Mouse (Mus musculus) frontal cortex, postnatal 10 days (tissue): ENCODE measurements around the gene Ccdc85b.
A peak's percentile ranks its signal among the peaks of the same experiment; 100 is the strongest.

Experiments
- DNase-seq, 2 experiments: peaks; one replicate each; pipeline ENCODE4 v3.0.0; 2022; ENCODE audit warnings: low spot score in 2 of 2, mixed read lengths in 1 of 2

The Ccdc85b gene

GRCm38 (mm10) chr19:5456241-5456921 is 1.3 kb downstream of the Ccdc85b start:
- DNase-seq: no peak

- DNase-seq: no peak
Observed at GRCm38 (mm10) chr19:5455568-5455967, 2.1 kb downstream of the Ccdc85b start.

GRCm38 (mm10) chr19:5455037-5455436 is 2.7 kb downstream of the Ccdc85b start:
- no peak for DNase-seq

- DNase-seq: no peak
Observed at GRCm38 (mm10) chr19:5451766-5452165, 5.9 kb downstream of the Ccdc85b start.

GRCm38 (mm10) chr19:5449673-5450072 is 8.0 kb downstream of the Ccdc85b start:
- no peak for DNase-seq

- DNase-seq: no peak
Observed at GRCm38 (mm10) chr19:5448354-5449150, 9.1 kb downstream of the Ccdc85b start.

- DNase-seq: peak in 1 of 2 experiments; percentile 63
Observed at GRCm38 (mm10) chr19:5447515-5448353, 10.0 kb downstream of the Ccdc85b start, which contains the start of gene Fosl1. Gene Fosl1 (plus strand): TSS chr19:5447547.

- DNase-seq: no peak
Observed at GRCm38 (mm10) chr19:5445747-5446146, 11.9 kb downstream of the Ccdc85b start.

- no peak for DNase-seq
Observed at GRCm38 (mm10) chr19:5444954-5445353, 12.7 kb downstream of the Ccdc85b start.

GRCm38 (mm10) chr19:5444371-5444908 is 13.3 kb downstream of the Ccdc85b start:
- DNase-seq: no peak

GRCm38 (mm10) chr19:5433951-5434350 is 23.7 kb downstream of the Ccdc85b start:
- DNase-seq: no peak

- no peak for DNase-seq
Observed at GRCm38 (mm10) chr19:5432992-5433852, 24.5 kb downstream of the Ccdc85b start.

GRCm38 (mm10) chr19:5431911-5432464 is 25.7 kb downstream of the Ccdc85b start:
- DNase-seq: no peak

- no peak for DNase-seq
Observed at GRCm38 (mm10) chr19:5430408-5430807, 27.3 kb downstream of the Ccdc85b start.

GRCm38 (mm10) chr19:5429806-5430205 is 27.9 kb downstream of the Ccdc85b start:
- no peak for DNase-seq

GRCm38 (mm10) chr19:5429219-5429618 is 28.5 kb downstream of the Ccdc85b start:
- no peak for DNase-seq

GRCm38 (mm10) chr19:5428083-5428482 is 29.6 kb downstream of the Ccdc85b start:
- DNase-seq: no peak

GRCm38 (mm10) chr19:5426640-5427290 is 30.9 kb downstream of the Ccdc85b start:
- DNase-seq: no peak

- peak in 1 of 2 experiments; percentile 24 for DNase-seq
Observed at GRCm38 (mm10) chr19:5425906-5426565, 31.7 kb downstream of the Ccdc85b start.
